Mouse (Mus musculus): Measurements from ENCODE around the gene Plxdc1.

DNA sequence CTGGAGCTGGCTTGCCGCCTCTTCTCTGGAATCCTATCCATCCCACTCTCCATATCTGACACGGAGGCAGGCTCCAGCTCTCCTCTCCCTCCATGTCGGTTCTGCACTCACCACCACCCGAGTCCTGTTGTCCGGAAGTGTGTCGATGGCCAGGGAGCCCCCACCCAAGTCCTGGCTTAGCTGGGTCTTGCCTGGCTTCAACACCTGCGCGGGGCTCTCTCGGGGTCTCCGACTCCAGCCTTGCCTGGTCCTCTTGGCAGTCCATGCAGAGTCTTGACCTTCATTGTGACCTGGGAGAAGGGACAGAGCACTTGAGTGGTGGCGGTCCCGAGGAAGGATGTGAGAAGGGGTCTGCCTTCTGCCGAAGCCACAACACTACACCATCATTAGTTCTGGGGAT, 7.9 kb downstream of the Plxdc1 start:
- TF ChIP-seq TAL1 (IDR thresholded peaks at IDR 0.05; ENCODE audit: low read length), result no peak
- TF ChIP-seq GATA1 (IDR thresholded peaks at IDR 0.05; ENCODE audit: low read length), result no peak

Data from erythroblast, embryonic 14.5 days (primary cell).